Mouse (Mus musculus) hindbrain, embryonic 13.5 days (tissue): Measurements from ENCODE around the gene Cd2. TPM values are rescaled to one million over a fixed set of nuclear protein-coding genes. Genes with fewer than 3 reads are reported as not detected.

Experiments used
- ATAC-seq: fragments of 200-750 bp; cut with Nextera tagmentation; 2 replicates; pipeline ENCODE4 v1.8.0; 2017; ENCODE audit warnings: moderate TSS enrichment; ENCODE audit not compliant: low FRiP score
- H3K27ac ChIP-seq: fragments of 300-500 bp; sonication (generic); 2 replicates; pipeline ENCODE4 v1.5.1; 2015; ENCODE audit warnings: inconsistent platforms, mild to moderate bottlenecking, moderate library complexity
- H3K27me3 ChIP-seq: fragments of 300-500 bp; sonication (generic); 2 replicates; pipeline ENCODE4 v1.6.1; 2015; ENCODE audit warnings: mild to moderate bottlenecking, inconsistent platforms
- H3K36me3 ChIP-seq: fragments of 300-500 bp; sonication (generic); 2 replicates; pipeline ENCODE4 v1.6.1; 2015; ENCODE audit warnings: mild to moderate bottlenecking, inconsistent platforms
- H3K4me1 ChIP-seq: fragments of 300-500 bp; sonication (generic); replicated peaks from 2 replicates; pipeline ENCODE4 v1.6.1; 2015; ENCODE audit warnings: inconsistent platforms
- H3K4me2 ChIP-seq: fragments of 300-500 bp; sonication (generic); 2 replicates; pipeline ENCODE4 v1.6.1; 2015; ENCODE audit warnings: inconsistent platforms, mild to moderate bottlenecking, moderate library complexity
- H3K4me3 ChIP-seq: fragments of 300-500 bp; sonication (generic); 2 replicates; pipeline ENCODE4 v1.5.1; 2015; ENCODE audit warnings: mild to moderate bottlenecking, inconsistent platforms
- H3K9ac ChIP-seq: fragments of 300-500 bp; sonication (generic); 2 replicates; pipeline ENCODE4 v1.6.1; 2015; ENCODE audit warnings: mild to moderate bottlenecking, inconsistent platforms
- H3K9me3 ChIP-seq: fragments of 300-500 bp; sonication (generic); 2 replicates; pipeline ENCODE4 v1.6.1; 2016; ENCODE audit warnings: inconsistent platforms
- WGBS: fragments of 180-500 bp; shearing (Covaris S2); methylation state at CpG from one replicate; pipeline ENCODE4 v1.1.7; 2015; 5-methylcytosine and 5-hydroxymethylcytosine counted together
- polyA plus RNA-seq: library from polyadenylated mRNA; unstranded; fragments of >200 nt; fragmentation: Nextera tagmentation; extraction: Ambion mirVana; gene quantifications from 2 replicates; pipeline ENCODE4 v1.2.1, GENCODE M21; 2015

Gene Cd2
- 0.17 TPM in 1 of 2 replicates, not detected in the other for polyA plus RNA-seq

DNA sequence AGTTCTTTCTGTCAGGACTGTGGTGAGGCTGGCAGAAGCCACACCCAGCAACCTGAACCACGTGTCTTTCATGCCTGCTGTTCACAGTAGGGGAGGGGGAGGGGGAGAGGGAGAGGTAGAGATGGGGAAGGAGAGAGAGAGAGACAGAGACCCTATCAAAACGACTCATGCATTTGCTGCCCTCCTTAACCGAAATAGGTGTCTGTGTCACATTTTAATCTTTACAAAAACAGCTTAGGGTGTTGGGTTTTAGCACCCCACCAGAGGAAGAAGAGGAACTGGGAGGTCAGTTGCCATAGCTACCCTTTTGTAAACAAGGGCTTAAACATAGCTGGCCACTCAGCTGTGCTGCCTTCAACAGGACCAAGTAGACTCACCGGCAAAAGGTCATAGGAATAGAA lies at the start of gene Cd2:
Gene Cd2, minus strand, starts transcription at position 29 of the 401 bp plus-strand sequence.
- Histone ChIP-seq H3K4me3 (no peak within 1 kb of the TSS), H3K27me3 (no peaks in the 10 kb centered on the region), H3K9ac (no peak within 1 kb of the TSS), H3K27ac (no peak within 1 kb of the TSS), H3K9me3 (no peaks in the 10 kb centered on the region), H3K36me3 (no peaks in the 10 kb centered on the region), H3K4me1 (no peaks in the 10 kb centered on the region), H3K4me2 (no peak within 1 kb of the TSS)
- WGBS: 28% methylated on average over 4 of the region's 4 CpGs
- ATAC-seq: no peak

DNA sequence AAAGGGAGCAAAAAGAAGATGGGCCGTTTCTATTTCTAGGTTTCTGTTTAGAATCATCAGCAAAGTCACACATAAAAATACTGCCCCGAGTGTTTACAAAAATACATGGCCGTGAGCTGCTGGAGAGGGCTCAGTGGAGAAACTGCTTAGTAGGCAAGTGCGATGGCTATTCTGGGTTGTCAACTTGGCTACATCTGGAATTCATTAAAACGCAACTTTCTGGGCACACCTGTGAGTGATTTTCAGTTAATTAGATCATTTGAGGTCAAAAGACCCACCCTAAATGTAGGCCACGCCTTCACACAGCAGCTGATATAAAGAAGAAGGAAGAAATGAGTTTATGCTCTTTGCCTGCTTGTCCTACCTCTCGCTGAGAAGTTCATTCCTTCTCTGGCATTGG lies 40.9 kb upstream of the Cd2 start:
- Histone ChIP-seq H3K27ac (no peak overlapping the region), H3K36me3 (no peaks in the 10 kb centered on the region), H3K4me2 (no peak overlapping the region), H3K9me3 (no peaks in the 10 kb centered on the region), H3K9ac (no peak overlapping the region), H3K4me1 (no peaks in the 10 kb centered on the region), H3K4me3 (no peak overlapping the region), H3K27me3 (no peaks in the 10 kb centered on the region)
- ATAC-seq: no peak
- WGBS: 86% methylated on average over 7 of the region's 7 CpGs

DNA sequence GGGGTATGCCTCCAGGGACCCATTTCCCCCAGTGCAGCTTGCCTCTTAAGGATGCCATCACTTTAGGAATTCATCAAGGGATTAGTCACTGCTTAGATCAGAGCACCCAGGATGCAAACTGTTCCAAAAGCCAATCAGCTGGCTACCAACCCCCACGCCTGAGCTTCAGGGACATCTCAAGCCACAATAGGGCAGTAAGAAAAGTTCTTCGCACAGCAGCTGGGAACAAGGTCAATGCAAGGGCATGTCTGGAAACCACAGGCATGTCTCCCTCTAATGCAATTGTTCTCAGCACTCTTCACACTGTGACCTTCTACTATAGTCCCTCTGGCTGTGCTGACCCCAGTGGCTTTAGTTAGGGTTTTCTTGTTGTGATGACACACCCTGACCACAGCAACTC lies 39.5 kb upstream of the Cd2 start:
- H3K4me2 ChIP-seq: no peak overlapping the region
- no peaks in the 10 kb centered on the region for H3K27me3 ChIP-seq
- H3K36me3 ChIP-seq: no peaks in the 10 kb centered on the region
- H3K9ac ChIP-seq: no peak overlapping the region
- no peaks in the 10 kb centered on the region for H3K4me1 ChIP-seq
- WGBS: 58% methylated on average over 2 of the region's 2 CpGs
- H3K4me3 ChIP-seq: no peak overlapping the region
- no peak overlapping the region for H3K27ac ChIP-seq
- ATAC-seq: no peak
- no peaks in the 10 kb centered on the region for H3K9me3 ChIP-seq

DNA sequence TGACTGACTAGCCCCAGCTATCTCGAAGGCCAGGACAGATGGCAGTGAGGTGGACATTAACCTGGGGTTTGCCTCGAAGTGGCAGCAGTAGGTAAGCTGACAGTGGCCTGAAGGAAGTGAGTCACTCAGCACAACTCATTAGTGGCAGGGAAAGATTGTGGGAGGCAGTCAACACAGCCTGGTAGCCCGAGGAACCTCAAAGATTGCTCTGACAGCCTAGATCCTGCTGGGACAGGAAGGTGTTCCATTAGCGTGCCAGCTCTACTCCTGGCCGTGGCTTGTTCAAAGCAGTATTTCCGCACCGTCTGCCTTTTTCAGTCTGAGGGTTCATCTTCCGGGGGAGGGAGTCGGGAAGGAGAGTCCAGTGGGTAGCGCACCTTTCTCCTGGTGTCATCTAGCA lies 34.7 kb upstream of the Cd2 start:
- Histone ChIP-seq H3K4me3 (no peak overlapping the region), H3K9me3 (no peaks in the 10 kb centered on the region), H3K4me2 (no peak overlapping the region), H3K36me3 (no peaks in the 10 kb centered on the region), H3K9ac (no peak overlapping the region), H3K4me1 (no peaks in the 10 kb centered on the region), H3K27ac (no peak overlapping the region), H3K27me3 (no peaks in the 10 kb centered on the region)
- 82% methylated on average over 10 of the region's 10 CpGs for WGBS
- no peak for ATAC-seq

DNA sequence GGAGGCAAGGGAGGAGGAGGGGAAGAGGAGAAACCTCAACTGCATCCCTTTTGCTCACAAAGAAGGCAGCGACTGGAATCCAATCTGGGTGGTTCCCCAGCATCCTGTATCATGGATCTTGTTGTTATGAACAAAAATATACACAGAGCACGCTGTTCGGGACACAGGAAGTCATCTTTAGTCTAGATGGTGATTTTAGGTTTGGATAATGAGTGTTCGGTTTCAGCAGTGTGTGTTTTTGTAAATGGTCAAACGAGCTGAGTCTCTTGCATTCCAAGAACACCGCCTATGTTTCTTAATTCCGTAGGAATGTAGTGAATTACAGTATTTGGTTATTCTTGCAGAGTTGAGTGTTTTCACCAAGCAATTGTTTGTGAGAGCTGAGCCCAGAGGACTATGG lies 33.1 kb upstream of the Cd2 start:
- H3K4me2 ChIP-seq: no peak overlapping the region
- H3K27ac ChIP-seq: no peak overlapping the region
- H3K27me3 ChIP-seq: no peaks in the 10 kb centered on the region
- WGBS: 81% methylated on average over 7 of the region's 7 CpGs
- H3K4me1 ChIP-seq: no peaks in the 10 kb centered on the region
- no peak for ATAC-seq
- no peak overlapping the region for H3K9ac ChIP-seq
- H3K9me3 ChIP-seq: no peaks in the 10 kb centered on the region
- H3K4me3 ChIP-seq: no peak overlapping the region
- H3K36me3 ChIP-seq: no peaks in the 10 kb centered on the region

DNA sequence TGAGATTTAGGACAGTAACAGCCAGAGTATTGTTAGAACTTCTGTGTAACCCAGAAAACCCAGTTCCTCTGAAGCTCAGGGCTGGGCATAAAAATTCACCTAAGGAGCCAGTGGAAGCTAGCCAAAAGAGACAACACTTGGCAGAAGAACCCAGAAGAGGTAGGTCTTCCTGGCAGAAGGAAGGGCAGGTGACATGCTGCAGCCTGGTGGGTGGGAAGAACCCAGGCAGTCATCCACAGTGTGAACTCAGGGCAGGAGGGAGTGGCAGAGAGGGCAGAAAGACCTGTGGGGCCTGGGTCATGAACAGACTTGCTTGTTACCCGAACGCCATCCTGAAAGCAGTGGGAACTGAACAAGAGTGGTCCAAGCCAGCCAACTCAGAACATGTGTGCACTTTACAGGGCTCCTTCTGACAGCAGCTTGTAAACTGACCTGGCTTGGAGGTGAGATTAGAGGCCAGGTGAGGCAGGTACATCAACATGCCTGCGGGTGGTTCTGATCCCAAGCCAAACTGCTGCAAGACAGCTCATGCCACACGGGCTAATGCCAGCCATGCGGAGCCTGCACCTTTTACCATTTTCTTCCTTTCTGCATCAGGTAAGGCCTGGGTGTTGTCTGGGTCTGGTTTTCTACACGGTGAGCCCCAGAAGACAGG lies 30.9 kb upstream of the Cd2 start:
- 91% methylated on average over 6 of the region's 6 CpGs for WGBS
- Histone ChIP-seq H3K4me3 (no peak overlapping the region), H3K9ac (no peak overlapping the region)

DNA sequence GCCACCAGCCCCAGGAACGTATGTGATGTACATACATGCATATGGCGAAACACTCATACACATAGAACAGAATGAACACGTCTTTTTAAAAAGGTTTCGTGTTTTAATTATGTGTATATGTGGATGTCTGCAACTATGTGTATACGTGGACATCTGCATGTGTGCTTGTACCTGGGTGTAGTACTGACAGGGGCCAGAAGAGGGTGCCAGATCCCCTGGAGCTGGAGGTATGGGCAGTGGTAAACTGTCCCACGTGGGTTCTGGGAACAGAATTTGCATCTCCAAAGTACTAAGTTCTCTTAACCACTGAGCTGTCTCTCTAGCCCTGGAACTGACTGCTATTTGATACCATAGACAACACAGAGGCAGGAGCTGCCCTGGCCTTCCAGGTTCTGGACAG lies 30.4 kb upstream of the Cd2 start:
- Histone ChIP-seq H3K27me3 (no peaks in the 10 kb centered on the region), H3K27ac (no peak overlapping the region), H3K9ac (no peak overlapping the region), H3K36me3 (no peaks in the 10 kb centered on the region), H3K4me2 (no peak overlapping the region), H3K4me1 (no peaks in the 10 kb centered on the region), H3K4me3 (no peak overlapping the region), H3K9me3 (no peaks in the 10 kb centered on the region)
- ATAC-seq: no peak
- WGBS: 72% methylated on average over 6 of the region's 6 CpGs

More for the DNA sequence above, 30.9 kb upstream of the Cd2 start:
- no peaks in the 10 kb centered on the region for H3K4me1 ChIP-seq
- no peak overlapping the region for H3K27ac ChIP-seq
- H3K27me3 ChIP-seq: no peaks in the 10 kb centered on the region
- H3K36me3 ChIP-seq: no peaks in the 10 kb centered on the region
- no peak for ATAC-seq
- H3K4me2 ChIP-seq: no peak overlapping the region
- no peaks in the 10 kb centered on the region for H3K9me3 ChIP-seq

DNA sequence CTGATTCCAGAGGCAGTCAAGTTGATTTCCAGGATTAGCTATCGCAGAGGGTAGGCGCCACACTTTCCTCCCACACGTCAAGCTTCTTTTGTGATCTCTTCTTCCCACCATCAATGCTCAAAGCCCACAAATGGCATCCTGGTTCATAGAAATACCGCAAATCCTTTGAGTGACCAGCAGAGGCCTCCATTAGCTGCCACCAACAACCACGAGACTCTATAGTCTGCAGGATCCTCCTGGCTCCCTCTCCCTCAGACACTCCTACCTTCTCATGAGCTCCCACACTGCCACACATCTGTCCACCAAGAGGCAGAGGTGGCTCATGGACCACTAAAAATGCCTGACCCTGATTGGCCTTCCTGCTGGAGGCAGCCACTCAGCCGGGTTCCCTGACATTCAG lies 27.2 kb upstream of the Cd2 start:
- H3K4me1 ChIP-seq: no peaks in the 10 kb centered on the region
- H3K9me3 ChIP-seq: no peaks in the 10 kb centered on the region
- no peak overlapping the region for H3K4me3 ChIP-seq
- no peak overlapping the region for H3K27ac ChIP-seq
- H3K27me3 ChIP-seq: no peaks in the 10 kb centered on the region
- WGBS: 80% methylated on average over 6 of the region's 6 CpGs
- H3K9ac ChIP-seq: no peak overlapping the region
- H3K4me2 ChIP-seq: no peak overlapping the region
- ATAC-seq: no peak
- no peaks in the 10 kb centered on the region for H3K36me3 ChIP-seq

DNA sequence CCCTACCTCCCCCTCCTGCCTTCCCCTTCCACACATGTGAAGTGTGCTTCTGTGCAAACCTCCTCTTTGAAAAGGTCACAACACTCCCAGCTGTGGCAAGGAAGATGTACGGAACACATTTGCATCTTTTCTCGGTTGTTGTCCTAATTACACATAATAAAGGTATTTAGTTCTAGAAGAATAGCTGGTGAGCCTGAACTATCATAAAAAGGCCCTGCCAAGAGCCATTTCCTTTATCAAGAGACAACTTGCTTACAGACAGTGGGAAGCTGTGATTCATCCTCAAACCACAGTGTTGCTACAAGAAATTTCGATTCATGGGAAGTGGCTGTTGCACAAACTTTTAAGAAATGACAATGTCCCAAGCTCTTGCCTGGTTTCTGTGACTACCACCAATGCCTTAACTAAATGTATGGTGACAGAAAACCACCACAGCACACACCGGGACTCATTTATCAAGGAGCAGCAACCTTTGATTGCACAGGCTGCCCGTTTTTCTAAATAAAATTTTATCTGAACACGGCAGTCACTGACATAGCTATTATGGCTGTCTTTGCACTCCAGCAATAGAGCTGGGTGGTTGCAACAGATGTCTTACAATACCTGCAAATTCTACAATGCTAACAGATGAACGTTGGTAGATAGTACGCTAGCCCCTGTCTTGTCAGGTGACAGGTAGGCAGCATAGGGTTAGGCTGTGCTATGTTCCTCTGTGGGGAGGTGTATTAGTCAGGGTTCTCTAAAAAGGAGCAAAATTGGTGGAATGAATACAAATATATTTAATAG lies 25.7 kb upstream of the Cd2 start:
- Histone ChIP-seq H3K9ac (no peak overlapping the region), H3K4me2 (no peak overlapping the region), H3K36me3 (no peaks in the 10 kb centered on the region), H3K9me3 (no peaks in the 10 kb centered on the region), H3K4me1 (no peaks in the 10 kb centered on the region), H3K27ac (no peak overlapping the region), H3K4me3 (no peak overlapping the region), H3K27me3 (no peaks in the 10 kb centered on the region)
- ATAC-seq: no peak
- WGBS: 81% methylated on average over 8 of the region's 8 CpGs

DNA sequence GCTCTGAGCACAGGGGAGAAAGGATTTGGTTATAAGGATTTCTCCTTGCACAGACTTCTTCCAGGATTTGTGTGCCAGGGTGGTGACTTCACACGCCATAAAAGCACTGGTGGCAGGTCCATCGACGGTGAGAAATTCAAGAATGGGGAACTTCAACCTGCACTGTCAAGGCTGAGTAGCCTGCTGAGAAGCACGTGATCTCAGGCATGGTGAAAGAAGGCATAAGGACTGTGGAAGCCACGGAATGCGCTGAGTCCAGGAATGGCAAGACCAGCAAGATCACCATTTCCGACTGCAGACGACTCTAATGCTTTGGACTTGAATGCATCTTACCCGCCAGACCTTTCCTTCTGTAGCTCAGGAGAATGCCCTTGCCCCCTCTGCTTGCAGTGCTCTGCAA lies 23.2 kb upstream of the Cd2 start:
- Histone ChIP-seq H3K4me3 (no peak overlapping the region), H3K9ac (no peak overlapping the region), H3K4me1 (peaks cover 4% of the 10 kb centered on the region; the same call in 1 of the 2 replicates), H3K27me3 (no peaks in the 10 kb centered on the region), H3K27ac (no peak overlapping the region), H3K9me3 (no peaks in the 10 kb centered on the region), H3K4me2 (no peak overlapping the region), H3K36me3 (no peaks in the 10 kb centered on the region)
- WGBS: 72% methylated on average over 9 of the region's 9 CpGs
- no peak for ATAC-seq

DNA sequence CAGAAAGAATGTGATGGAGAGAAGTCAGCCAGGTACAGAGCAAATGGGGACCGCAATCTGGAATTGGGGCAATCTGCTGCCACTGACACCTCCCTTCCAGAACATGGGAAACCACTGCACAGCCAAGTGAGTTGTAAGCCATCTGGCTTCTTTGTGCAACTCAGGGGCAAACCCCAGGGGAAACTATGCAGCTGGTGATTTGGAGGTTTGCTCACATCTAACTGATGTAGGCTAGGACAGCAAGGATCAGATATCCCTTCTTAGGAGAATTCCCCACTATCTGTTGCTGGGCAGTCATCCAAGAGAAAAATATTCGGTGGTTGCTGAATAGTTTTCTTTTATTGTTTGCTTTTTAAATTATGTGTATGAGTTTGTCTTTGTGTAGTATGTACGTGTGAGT lies 21.9 kb upstream of the Cd2 start:
- WGBS: 78% methylated on average over 3 of the region's 3 CpGs
- ATAC-seq: no peak
- H3K9ac ChIP-seq: no peak overlapping the region
- H3K4me2 ChIP-seq: no peak overlapping the region
- H3K27ac ChIP-seq: no peak overlapping the region
- no peaks in the 10 kb centered on the region for H3K9me3 ChIP-seq
- H3K27me3 ChIP-seq: no peaks in the 10 kb centered on the region
- H3K4me3 ChIP-seq: no peak overlapping the region
- peaks cover 6% of the 10 kb centered on the region for H3K4me1 ChIP-seq
- H3K36me3 ChIP-seq: no peaks in the 10 kb centered on the region

DNA sequence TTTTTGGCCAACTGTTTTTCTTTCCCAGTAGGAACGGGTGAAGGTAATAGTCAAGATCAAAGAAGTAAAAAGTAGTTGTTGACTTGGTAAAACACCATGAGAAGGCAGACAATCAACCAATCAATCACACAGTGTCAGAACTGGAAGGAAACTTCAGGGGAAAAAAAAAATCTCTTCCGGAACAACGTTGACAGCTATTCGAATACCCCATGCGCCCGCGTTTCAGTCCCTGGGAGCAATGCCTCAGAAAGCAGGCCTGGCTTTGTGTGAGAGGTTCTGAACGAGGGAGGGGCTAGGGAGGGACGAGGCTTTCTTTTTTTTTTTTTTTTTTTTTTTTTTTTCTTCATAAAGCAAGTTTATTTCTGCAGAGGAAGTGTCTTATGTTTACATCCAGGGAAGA lies 18.4 kb upstream of the Cd2 start:
- H3K4me3 ChIP-seq: no peak overlapping the region
- no peaks in the 10 kb centered on the region for H3K36me3 ChIP-seq
- H3K9ac ChIP-seq: no peak overlapping the region
- peaks cover 20% of the 10 kb centered on the region for H3K4me1 ChIP-seq
- no peak for ATAC-seq
- no peak overlapping the region for H3K4me2 ChIP-seq
- WGBS: 79% methylated on average over 9 of the region's 9 CpGs
- peaks cover 2% of the 10 kb centered on the region; the same call in 1 of the 2 replicates for H3K27me3 ChIP-seq
- H3K27ac ChIP-seq: no peak overlapping the region
- H3K9me3 ChIP-seq: no peaks in the 10 kb centered on the region

DNA sequence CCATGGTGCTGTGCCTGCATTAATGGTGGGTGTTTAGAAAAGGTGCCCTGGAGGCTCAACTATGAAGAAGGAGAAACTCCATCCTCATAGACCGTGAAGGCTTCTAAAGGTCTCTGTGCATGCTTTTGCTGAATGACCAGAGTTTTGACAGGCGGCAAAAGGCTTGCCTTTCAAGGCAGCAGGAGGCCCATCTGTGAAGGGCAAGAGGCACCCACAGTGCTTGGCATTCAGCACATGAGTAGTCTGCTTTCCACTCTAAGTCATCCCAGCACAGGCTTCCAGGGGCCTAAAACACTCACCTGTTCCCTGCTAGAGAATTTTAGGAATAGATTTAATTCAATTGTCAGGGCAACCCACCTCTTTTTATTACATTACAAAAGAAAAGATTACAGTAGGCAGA lies 17.3 kb upstream of the Cd2 start:
- Histone ChIP-seq H3K4me3 (no peak overlapping the region), H3K9me3 (no peaks in the 10 kb centered on the region), H3K27me3 (peaks cover 2% of the 10 kb centered on the region; the same call in 1 of the 2 replicates), H3K4me1 (peaks cover 31% of the 10 kb centered on the region), H3K27ac (no peak overlapping the region), H3K36me3 (no peaks in the 10 kb centered on the region), H3K9ac (no peak overlapping the region), H3K4me2 (no peak overlapping the region)
- no peak for ATAC-seq
- 69% methylated on average over 2 of the region's 2 CpGs for whole genome bisulfite sequencing
